In the genomic region with DNA sequence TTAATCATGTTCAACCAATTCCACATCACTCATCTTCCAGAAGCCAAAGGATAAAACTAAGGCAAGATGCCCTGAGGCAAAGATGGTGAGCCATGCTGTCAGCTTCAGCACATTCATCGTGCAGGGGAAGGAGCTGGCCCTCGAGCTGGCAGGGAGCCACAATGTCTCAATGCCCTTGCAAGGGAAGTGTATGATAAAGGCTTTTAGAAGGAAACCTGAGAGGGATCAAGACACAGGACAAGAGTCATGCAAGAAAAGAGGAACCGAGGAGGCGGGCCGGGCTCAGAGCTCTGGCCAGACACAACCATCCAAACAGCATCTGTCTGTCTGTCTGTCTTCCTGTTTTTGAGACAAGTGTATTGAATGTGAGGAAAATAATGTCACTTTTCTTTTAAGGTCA, we compare ENCODE assay signal across 10 mouse cellular contexts.
DNase-seq lines count a peak whose midpoint lies in the region; ATAC-seq and TF ChIP-seq lines count a peak whose summit lies in the region.
"Had no signal": no experiment of that assay in that cellular context is flagged by ENCODE, and none has a peak within 500 bp of the region (broad histone marks: within the 10 kb centered on the region; RNA-seq: fewer than 3 reads in every experiment).

No protein-coding gene starts in this region.

- no peak overlapping the region for H3K4me2 ChIP-seq in hindbrain, embryonic 14.5 days (replicated peaks)
- H3K4me2 ChIP-seq in hindbrain, embryonic 12.5 days (replicated peaks): no peak overlapping the region
- H3K4me2 ChIP-seq: heart, embryonic 15.5 days; limb, embryonic 15.5 days had no signal

- TF ChIP-seq CTCF in left cerebral cortex, adult 2 months (IDR thresholded peaks at IDR 0.05): no peak

- intact Hi-C loops in left cerebral cortex, postnatal 14 days (cut with DNase I): no loop called here
- intact Hi-C loops in left cerebral cortex, adult 2 months (cut with DNase I): no loop called here

- no peak for ATAC-seq in hindbrain, embryonic 14.5 days (ENCODE audit: low FRiP score)
- ATAC-seq in hindbrain, embryonic 12.5 days (ENCODE audit: low FRiP score): no peak

- 70% methylated on average over 5 of the region's 5 CpGs for WGBS in hindbrain, embryonic 14.5 days
- WGBS in hindbrain, embryonic 12.5 days: 78% methylated on average over 5 of the region's 5 CpGs

- peaks cover 25% of the 10 kb centered on the region for H3K36me3 ChIP-seq in hindbrain, embryonic 14.5 days (replicated peaks; ENCODE audit: control insufficient read depth, insufficient read depth)
- H3K36me3 ChIP-seq in hindbrain, embryonic 12.5 days: peaks cover 22% of the 10 kb centered on the region
- H3K36me3 ChIP-seq: heart, embryonic 15.5 days; limb, embryonic 15.5 days had no signal

- H3K9ac ChIP-seq in hindbrain, embryonic 14.5 days: no peak overlapping the region
- no peak overlapping the region for H3K9ac ChIP-seq in hindbrain, embryonic 12.5 days
- H3K9ac ChIP-seq: heart, embryonic 15.5 days; limb, embryonic 15.5 days had no signal

- H3K27me3 ChIP-seq in hindbrain, embryonic 14.5 days (ENCODE audit: control insufficient read depth, insufficient read depth, low read length): no peaks in the 10 kb centered on the region
- H3K27me3 ChIP-seq in hindbrain, embryonic 12.5 days: no peaks in the 10 kb centered on the region
- H3K27me3 ChIP-seq: heart, embryonic 15.5 days; limb, embryonic 15.5 days had no signal

- no peak overlapping the region for H3K4me3 ChIP-seq in left cerebral cortex, adult 2 months
- H3K4me3 ChIP-seq in hindbrain, embryonic 14.5 days (replicated peaks; ENCODE audit: low read length): no peak overlapping the region
- H3K4me3 ChIP-seq in hindbrain, embryonic 12.5 days: no peak overlapping the region
- H3K4me3 ChIP-seq: heart, embryonic 15.5 days; limb, embryonic 15.5 days had no signal

- no peaks in the 10 kb centered on the region for H3K9me3 ChIP-seq in hindbrain, embryonic 14.5 days (ENCODE audit: control insufficient read depth, low read length)
- no peaks in the 10 kb centered on the region for H3K9me3 ChIP-seq in hindbrain, embryonic 12.5 days (replicated peaks)
- H3K9me3 ChIP-seq: heart, embryonic 15.5 days; limb, embryonic 15.5 days had no signal

- H3K4me1 ChIP-seq in hindbrain, embryonic 14.5 days (replicated peaks; ENCODE audit: control insufficient read depth, insufficient read depth, low read length): no peaks in the 10 kb centered on the region
- H3K4me1 ChIP-seq in hindbrain, embryonic 12.5 days: no peaks in the 10 kb centered on the region
- H3K4me1 ChIP-seq: heart, embryonic 15.5 days; limb, embryonic 15.5 days had no signal

- no peak overlapping the region for H3K27ac ChIP-seq in left cerebral cortex, adult 2 months
- no peak overlapping the region for H3K27ac ChIP-seq in hindbrain, embryonic 14.5 days
- H3K27ac ChIP-seq in hindbrain, embryonic 12.5 days: no peak overlapping the region
- H3K27ac ChIP-seq: heart, embryonic 15.5 days; limb, embryonic 15.5 days had no signal

- peak; percentile 32 to 38 for DNase-seq in cerebellum, postnatal 10 days
- DNase-seq in cerebellum, adult 9-11 months: no peak
- DNase-seq in left cerebral cortex, postnatal 14 days (ENCODE audit: low spot score in 2 of 2): peak; percentile 55 to 59
- no peak for DNase-seq in left cerebral cortex, adult 2 months (ENCODE audit: extremely low spot score in 1 of 2, low spot score in 2 of 2)
- peak; percentile 48 for DNase-seq in c-Kit-positive CD71-negative TER-119-negative erythroid progenitor cells, embryonic 14.5 days (ENCODE audit: low read depth)
- peak; percentile 82 to 92 for DNase-seq in monocyte, adult 2 months (ENCODE audit: low read depth in 1 of 2, low spot score in 2 of 2)
- no peak for DNase-seq in hindbrain, embryonic 14.5 days (ENCODE audit: low spot score)

Comparison
In these comparisons a context has a peak if more than half of its experiments do, and no peak if none do; other contexts are left out.
1. DNase-seq: peak in cerebellum, postnatal 10 days (2 of 2), left cerebral cortex, postnatal 14 days (2 of 2), c-Kit-positive CD71-negative TER-119-negative erythroid progenitor cells, embryonic 14.5 days (single experiment) and monocyte, adult 2 months (2 of 2); none in cerebellum, adult 9-11 months (single experiment), left cerebral cortex, adult 2 months (0 of 2) and hindbrain, embryonic 14.5 days (single experiment).